ENCODE assay signal across 13 mouse cellular contexts in the genomic region with DNA sequence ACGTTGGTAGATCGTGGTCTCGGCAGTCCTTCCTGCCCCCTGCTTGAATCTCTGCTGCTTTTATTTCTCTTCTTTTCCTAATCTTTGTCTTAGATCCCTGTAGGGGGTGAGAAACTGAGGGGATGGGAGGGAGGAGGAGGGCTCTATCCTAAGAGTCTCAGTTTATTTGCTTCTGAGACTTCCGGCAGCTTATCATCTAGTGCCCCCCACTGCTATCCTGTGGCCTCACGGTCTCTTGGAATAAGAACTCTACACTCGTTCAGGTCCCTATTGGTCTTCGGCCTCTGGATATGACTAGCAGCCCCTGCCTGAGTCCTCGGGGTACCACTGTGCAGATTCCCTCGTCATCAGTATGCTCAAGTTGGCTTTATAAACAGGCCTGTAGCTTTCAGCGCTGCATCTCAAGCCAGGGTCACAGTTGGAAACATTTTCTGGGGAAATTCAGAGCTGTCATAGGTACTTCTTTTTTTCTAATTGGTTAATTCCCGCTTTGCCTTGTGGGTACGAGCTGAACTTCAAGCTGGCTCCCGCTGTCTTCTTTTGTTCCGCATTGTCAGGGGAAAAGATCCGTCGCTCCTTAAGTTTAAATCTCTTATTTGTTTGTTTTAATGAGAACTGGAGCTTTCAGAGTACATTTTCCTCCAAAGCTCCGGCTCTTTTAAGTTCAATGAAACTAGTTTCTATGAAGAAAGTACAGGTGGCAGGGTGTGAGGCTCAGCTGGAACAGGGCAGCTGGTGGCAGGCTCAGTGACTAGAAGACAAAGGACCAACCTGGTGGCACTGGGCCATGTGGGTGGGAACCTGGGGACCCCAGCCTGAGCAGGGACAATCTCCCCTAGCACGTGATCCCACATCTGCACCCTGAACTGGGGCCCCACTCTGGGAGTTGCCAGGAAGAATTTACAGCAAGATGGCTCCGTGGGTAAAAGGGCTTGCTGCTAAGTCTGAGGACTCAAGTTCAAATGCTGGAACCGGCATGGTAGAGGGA. TPM values are rescaled to one million over a fixed set of nuclear protein-coding genes. Genes with fewer than 3 reads are reported as not detected.
DNase-seq lines count a peak whose midpoint lies in the region; ATAC-seq lines count a peak whose summit lies in the region.
"Had no signal": no experiment of that assay in that cellular context is flagged by ENCODE, and none has a peak within 500 bp of the region (broad histone marks: within the 10 kb centered on the region; RNA-seq: fewer than 3 reads in every experiment).

No protein-coding gene starts in this region.

- peaks cover 30% of the 10 kb centered on the region for H3K4me1 ChIP-seq in hindbrain, embryonic 10.5 days (replicated peaks)
- no peaks in the 10 kb centered on the region for H3K4me1 ChIP-seq in hindbrain, embryonic 11.5 days (replicated peaks; ENCODE audit: control insufficient read depth, insufficient read depth, low read length)
- peaks cover 10% of the 10 kb centered on the region for H3K4me1 ChIP-seq in hindbrain, embryonic 12.5 days
- peaks cover 24% of the 10 kb centered on the region for H3K4me1 ChIP-seq in midbrain, embryonic 13.5 days (replicated peaks)
- 0 out of 2 replicates have a peak, but pooled peaks cover 4% of the 10 kb centered on the region for H3K4me1 ChIP-seq in kidney, embryonic 15.5 days
- no peaks in the 10 kb centered on the region for H3K4me1 ChIP-seq in intestine, embryonic 15.5 days (replicated peaks)
- H3K4me1 ChIP-seq: liver, embryonic 13.5 days had no signal

- H3K9ac ChIP-seq in hindbrain, embryonic 11.5 days (ENCODE audit: low read depth, low read length), result no peak overlapping the region
- no peak overlapping the region for H3K9ac ChIP-seq in hindbrain, embryonic 12.5 days
- no peak overlapping the region for H3K9ac ChIP-seq in midbrain, embryonic 13.5 days (replicated peaks)
- H3K9ac ChIP-seq in kidney, embryonic 15.5 days, result no peak overlapping the region
- no peak overlapping the region for H3K9ac ChIP-seq in intestine, embryonic 15.5 days
- H3K9ac ChIP-seq: embryonic facial prominence, embryonic 12.5 days; liver, embryonic 13.5 days had no signal

- H3K4me3 ChIP-seq in hindbrain, embryonic 10.5 days, result no peak overlapping the region
- no peak overlapping the region for H3K4me3 ChIP-seq in hindbrain, embryonic 11.5 days (ENCODE audit: low read depth, low read length)
- H3K4me3 ChIP-seq in hindbrain, embryonic 12.5 days, result no peak overlapping the region
- H3K4me3 ChIP-seq in midbrain, embryonic 13.5 days (replicated peaks), result no peak overlapping the region
- H3K4me3 ChIP-seq in kidney, embryonic 15.5 days (replicated peaks), result no peak overlapping the region
- H3K4me3 ChIP-seq in intestine, embryonic 15.5 days (replicated peaks), result no peak overlapping the region
- H3K4me3 ChIP-seq: embryonic facial prominence, embryonic 12.5 days; liver, embryonic 13.5 days had no signal

- 31% methylated on average over 20 of the region's 20 CpGs for WGBS in hindbrain, embryonic 10.5 days
- 34% methylated on average over 20 of the region's 20 CpGs for WGBS in hindbrain, embryonic 11.5 days
- 32% methylated on average over 20 of the region's 20 CpGs for WGBS in hindbrain, embryonic 12.5 days
- 18% methylated on average over 20 of the region's 20 CpGs for WGBS in midbrain, embryonic 13.5 days
- 63% methylated on average over 20 of the region's 20 CpGs for WGBS in kidney, embryonic 15.5 days
- 52% methylated on average over 20 of the region's 20 CpGs for WGBS in intestine, embryonic 15.5 days

- DNase-seq in hindbrain, embryonic 10.5 days (ENCODE audit: low spot score), result no peak
- no peak for DNase-seq in hindbrain, embryonic 11.5 days (ENCODE audit: low spot score)
- no peak for DNase-seq in frontal cortex, adult 2 months (ENCODE audit: extremely low spot score in 1 of 2, low spot score in 1 of 2)
- no peak for DNase-seq in layer of hippocampus, adult 11-12 months (ENCODE audit: low spot score)
- DNase-seq: adrenal gland, adult 2 months; cerebellum, postnatal 10 days; liver, embryonic 13.5 days; lung, postnatal 10 days had no signal

- peak overlapping the region; percentile 29 for H3K27ac ChIP-seq in hindbrain, embryonic 10.5 days
- no peak overlapping the region for H3K27ac ChIP-seq in hindbrain, embryonic 11.5 days (ENCODE audit: low read depth, low read length)
- H3K27ac ChIP-seq in hindbrain, embryonic 12.5 days, result peak overlapping the region; percentile 2; the same call in 1 of the 2 replicates
- peak overlapping the region; percentile 68 for H3K27ac ChIP-seq in midbrain, embryonic 13.5 days
- H3K27ac ChIP-seq in kidney, embryonic 15.5 days, result no peak overlapping the region
- no peak overlapping the region for H3K27ac ChIP-seq in intestine, embryonic 15.5 days
- H3K27ac ChIP-seq: embryonic facial prominence, embryonic 12.5 days; liver, embryonic 13.5 days had no signal

- no peak overlapping the region for H3K4me2 ChIP-seq in hindbrain, embryonic 11.5 days (replicated peaks; ENCODE audit: low read depth, low read length)
- H3K4me2 ChIP-seq in hindbrain, embryonic 12.5 days (replicated peaks), result no peak overlapping the region
- H3K4me2 ChIP-seq in midbrain, embryonic 13.5 days (replicated peaks), result no peak overlapping the region
- no peak overlapping the region for H3K4me2 ChIP-seq in kidney, embryonic 15.5 days
- H3K4me2 ChIP-seq in intestine, embryonic 15.5 days (replicated peaks), result no peak overlapping the region
- H3K4me2 ChIP-seq: embryonic facial prominence, embryonic 12.5 days; liver, embryonic 13.5 days had no signal

- no peaks in the 10 kb centered on the region for H3K36me3 ChIP-seq in hindbrain, embryonic 10.5 days
- H3K36me3 ChIP-seq in hindbrain, embryonic 11.5 days (ENCODE audit: control insufficient read depth, insufficient read depth, low read length), result no peaks in the 10 kb centered on the region
- no peaks in the 10 kb centered on the region for H3K36me3 ChIP-seq in hindbrain, embryonic 12.5 days
- H3K36me3 ChIP-seq in midbrain, embryonic 13.5 days, result no peaks in the 10 kb centered on the region
- no peaks in the 10 kb centered on the region for H3K36me3 ChIP-seq in kidney, embryonic 15.5 days
- H3K36me3 ChIP-seq in intestine, embryonic 15.5 days, result no peaks in the 10 kb centered on the region
- H3K36me3 ChIP-seq: embryonic facial prominence, embryonic 12.5 days; liver, embryonic 13.5 days had no signal

- ATAC-seq in hindbrain, embryonic 11.5 days (ENCODE audit: low FRiP score), result no peak
- no peak for ATAC-seq in hindbrain, embryonic 12.5 days (ENCODE audit: low FRiP score)
- ATAC-seq in midbrain, embryonic 13.5 days, result peak; percentile 29; the same call in 1 of the 2 replicates
- ATAC-seq in kidney, embryonic 15.5 days (replicated peaks; ENCODE audit: low FRiP score), result no peak
- ATAC-seq in intestine, embryonic 15.5 days, result no peak

- no peaks in the 10 kb centered on the region for H3K27me3 ChIP-seq in hindbrain, embryonic 10.5 days (ENCODE audit: insufficient read depth, poor library complexity, severe bottlenecking)
- no peaks in the 10 kb centered on the region for H3K27me3 ChIP-seq in hindbrain, embryonic 11.5 days (ENCODE audit: control insufficient read depth, insufficient read depth, low read length)
- no peaks in the 10 kb centered on the region for H3K27me3 ChIP-seq in hindbrain, embryonic 12.5 days
- H3K27me3 ChIP-seq in midbrain, embryonic 13.5 days, result no peaks in the 10 kb centered on the region
- H3K27me3 ChIP-seq in kidney, embryonic 15.5 days, result no peaks in the 10 kb centered on the region
- H3K27me3 ChIP-seq in intestine, embryonic 15.5 days (replicated peaks), result no peaks in the 10 kb centered on the region
- H3K27me3 ChIP-seq: embryonic facial prominence, embryonic 12.5 days; liver, embryonic 13.5 days had no signal

- no peaks in the 10 kb centered on the region for H3K9me3 ChIP-seq in hindbrain, embryonic 10.5 days
- no peaks in the 10 kb centered on the region for H3K9me3 ChIP-seq in hindbrain, embryonic 11.5 days (ENCODE audit: control insufficient read depth, low read length)
- no peaks in the 10 kb centered on the region for H3K9me3 ChIP-seq in hindbrain, embryonic 12.5 days (replicated peaks)
- H3K9me3 ChIP-seq in midbrain, embryonic 13.5 days, result 0 out of 2 replicates have a peak, but pooled peaks cover under 1% of the 10 kb centered on the region
- no peaks in the 10 kb centered on the region for H3K9me3 ChIP-seq in kidney, embryonic 15.5 days (replicated peaks)
- H3K9me3 ChIP-seq in intestine, embryonic 15.5 days, result no peaks in the 10 kb centered on the region
- H3K9me3 ChIP-seq: embryonic facial prominence, embryonic 12.5 days; liver, embryonic 13.5 days had no signal

RNA-seq across cellular contexts. Expression of a gene that starts 50.7 kb away (rescaled TPM):
- 147 and 161 TPM in 2 replicates for polyA plus RNA-seq in hindbrain, embryonic 10.5 days (2016; fragmentation: Nextera tagmentation; extraction: Ambion mirVana)
- 150 and 168 TPM in 2 replicates for polyA plus RNA-seq in hindbrain, embryonic 11.5 days (2014; fragmentation: Nextera tagmentation; extraction: Ambion mirVana)
- 145 and 152 TPM in 2 replicates for polyA plus RNA-seq in hindbrain, embryonic 12.5 days (2016; fragmentation: Nextera tagmentation; extraction: Ambion mirVana)
- 163 and 174 TPM in 2 replicates for polyA plus RNA-seq in midbrain, embryonic 13.5 days (2015; fragmentation: Nextera tagmentation; extraction: Ambion mirVana)
- 118 and 126 TPM in 2 replicates for polyA plus RNA-seq in kidney, embryonic 15.5 days (2015; fragmentation: Nextera tagmentation; extraction: Ambion mirVana)
- 77.1 and 77.4 TPM in 2 replicates for polyA plus RNA-seq in intestine, embryonic 15.5 days (2015; fragmentation: Nextera tagmentation; extraction: Ambion mirVana)
- polyA plus RNA-seq in frontal cortex, adult 2 months (2012; rRNA removed), result 69.2 and 71.4 TPM in 2 replicates

RNA-seq across cellular contexts. Expression of a gene that starts 51.0 kb away (rescaled TPM):
- polyA plus RNA-seq in hindbrain, embryonic 10.5 days (2016; fragmentation: Nextera tagmentation; extraction: Ambion mirVana), result 15.0 and 20.3 TPM in 2 replicates
- 14.7 and 21.1 TPM in 2 replicates for polyA plus RNA-seq in hindbrain, embryonic 11.5 days (2014; fragmentation: Nextera tagmentation; extraction: Ambion mirVana)
- 26.1 and 27.9 TPM in 2 replicates for polyA plus RNA-seq in hindbrain, embryonic 12.5 days (2016; fragmentation: Nextera tagmentation; extraction: Ambion mirVana)
- polyA plus RNA-seq in midbrain, embryonic 13.5 days (2015; fragmentation: Nextera tagmentation; extraction: Ambion mirVana), result 24.8 and 28.0 TPM in 2 replicates
- polyA plus RNA-seq in kidney, embryonic 15.5 days (2015; fragmentation: Nextera tagmentation; extraction: Ambion mirVana), result 9.1 and 9.7 TPM in 2 replicates
- polyA plus RNA-seq in intestine, embryonic 15.5 days (2015; fragmentation: Nextera tagmentation; extraction: Ambion mirVana), result 6.4 and 6.6 TPM in 2 replicates
- polyA plus RNA-seq in frontal cortex, adult 2 months (2012; rRNA removed), result 74.4 and 87.7 TPM in 2 replicates

Comparison
In these comparisons a context has a peak if more than half of its experiments do, and no peak if none do; other contexts are left out.
1. H3K27ac ChIP-seq: peak in hindbrain, embryonic 10.5 days (single experiment), hindbrain, embryonic 12.5 days (single experiment) and midbrain, embryonic 13.5 days (single experiment); none in hindbrain, embryonic 11.5 days (single experiment), kidney, embryonic 15.5 days (single experiment) and intestine, embryonic 15.5 days (single experiment).